Mouse (Mus musculus): Measurements from ENCODE around the gene Kcnj13. TPM values are rescaled to one million over a fixed set of nuclear protein-coding genes. Genes with fewer than 3 reads are reported as not detected.

The Kcnj13 gene
- 0.97 and 2.4 TPM in 2 replicates for polyA plus RNA-seq (2015; fragmentation: Nextera tagmentation; extraction: Ambion mirVana)

GRCm38 (mm10) chr1:87394594-87394993 is at the start of gene Kcnj13:
Gene Kcnj13, minus strand, starts transcription at chr1:87394729.
- Histone ChIP-seq H3K27me3 (ENCODE audit: control insufficient read depth, insufficient read depth, low read length) (no peaks in the 10 kb centered on the region), H3K4me2 (ENCODE audit: low read depth, low read length) (no peak within 1 kb of the TSS), H3K36me3 (ENCODE audit: control insufficient read depth, insufficient read depth) (peaks cover 8% of the 10 kb centered on the region), H3K4me3 (ENCODE audit: low read length) (no peak within 1 kb of the TSS), H3K27ac (ENCODE audit: low read length) (no peak within 1 kb of the TSS), H3K9ac (ENCODE audit: low read length) (no peak within 1 kb of the TSS), H3K9me3 (replicated peaks; ENCODE audit: control insufficient read depth, low read length) (no peaks in the 10 kb centered on the region), H3K4me1 (ENCODE audit: control insufficient read depth, insufficient read depth, low read length) (peaks cover 8% of the 10 kb centered on the region)
- WGBS, result 51% methylated on average over 6 of the region's 6 CpGs
- no peak for ATAC-seq (replicated peaks; ENCODE audit: extremely low read depth, insufficient read depth, low FRiP score)

- Histone ChIP-seq H3K9me3 (replicated peaks; ENCODE audit: control insufficient read depth, low read length) (no peaks in the 10 kb centered on the region), H3K9ac (ENCODE audit: low read length) (no peak overlapping the region), H3K27me3 (ENCODE audit: control insufficient read depth, insufficient read depth, low read length) (no peaks in the 10 kb centered on the region), H3K27ac (ENCODE audit: low read length) (no peak overlapping the region), H3K4me2 (ENCODE audit: low read depth, low read length) (no peak overlapping the region), H3K36me3 (ENCODE audit: control insufficient read depth, insufficient read depth) (peaks cover 37% of the 10 kb centered on the region), H3K4me3 (ENCODE audit: low read length) (no peak overlapping the region), H3K4me1 (ENCODE audit: control insufficient read depth, insufficient read depth, low read length) (no peaks in the 10 kb centered on the region)
- ATAC-seq (replicated peaks; ENCODE audit: extremely low read depth, insufficient read depth, low FRiP score), result no peak
- 27% methylated on average over 6 of the region's 6 CpGs for WGBS
These were observed 42.1 kb upstream of the Kcnj13 start for GRCm38 (mm10) chr1:87436583-87436982.

- Histone ChIP-seq H3K9me3 (replicated peaks; ENCODE audit: control insufficient read depth, low read length) (no peaks in the 10 kb centered on the region), H3K27ac (ENCODE audit: low read length) (no peak overlapping the region), H3K36me3 (ENCODE audit: control insufficient read depth, insufficient read depth) (peaks cover 35% of the 10 kb centered on the region), H3K4me3 (ENCODE audit: low read length) (no peak overlapping the region), H3K4me2 (ENCODE audit: low read depth, low read length) (no peak overlapping the region), H3K9ac (ENCODE audit: low read length) (no peak overlapping the region), H3K27me3 (ENCODE audit: control insufficient read depth, insufficient read depth, low read length) (no peaks in the 10 kb centered on the region), H3K4me1 (ENCODE audit: control insufficient read depth, insufficient read depth, low read length) (no peaks in the 10 kb centered on the region)
- 87% methylated on average over 2 of the region's 2 CpGs for WGBS
- no peak for ATAC-seq (replicated peaks; ENCODE audit: extremely low read depth, insufficient read depth, low FRiP score)
These were observed 40.6 kb upstream of the Kcnj13 start for GRCm38 (mm10) chr1:87435125-87435524.

- Histone ChIP-seq H3K9ac (ENCODE audit: low read length) (no peak overlapping the region), H3K4me1 (ENCODE audit: control insufficient read depth, insufficient read depth, low read length) (no peaks in the 10 kb centered on the region), H3K4me3 (ENCODE audit: low read length) (no peak overlapping the region), H3K36me3 (ENCODE audit: control insufficient read depth, insufficient read depth) (peaks cover 34% of the 10 kb centered on the region), H3K9me3 (replicated peaks; ENCODE audit: control insufficient read depth, low read length) (no peaks in the 10 kb centered on the region), H3K27me3 (ENCODE audit: control insufficient read depth, insufficient read depth, low read length) (no peaks in the 10 kb centered on the region), H3K27ac (ENCODE audit: low read length) (no peak overlapping the region), H3K4me2 (ENCODE audit: low read depth, low read length) (no peak overlapping the region)
- no peak for ATAC-seq (replicated peaks; ENCODE audit: extremely low read depth, insufficient read depth, low FRiP score)
- WGBS, result 89% methylated on average over 4 of the region's 4 CpGs
These were observed 24.2 kb upstream of the Kcnj13 start for GRCm38 (mm10) chr1:87418733-87419132.

- Histone ChIP-seq H3K27ac (ENCODE audit: low read length) (no peak overlapping the region), H3K4me2 (ENCODE audit: low read depth, low read length) (no peak overlapping the region), H3K9ac (ENCODE audit: low read length) (no peak overlapping the region), H3K36me3 (ENCODE audit: control insufficient read depth, insufficient read depth) (peaks cover 36% of the 10 kb centered on the region), H3K4me3 (ENCODE audit: low read length) (no peak overlapping the region), H3K4me1 (ENCODE audit: control insufficient read depth, insufficient read depth, low read length) (no peaks in the 10 kb centered on the region), H3K27me3 (ENCODE audit: control insufficient read depth, insufficient read depth, low read length) (no peaks in the 10 kb centered on the region), H3K9me3 (replicated peaks; ENCODE audit: control insufficient read depth, low read length) (no peaks in the 10 kb centered on the region)
- ATAC-seq (replicated peaks; ENCODE audit: extremely low read depth, insufficient read depth, low FRiP score), result no peak
- 84% methylated on average over 4 of the region's 4 CpGs for WGBS
These were observed 14.9 kb upstream of the Kcnj13 start for GRCm38 (mm10) chr1:87409380-87409779.

- peaks cover 28% of the 10 kb centered on the region for H3K36me3 ChIP-seq (ENCODE audit: control insufficient read depth, insufficient read depth)
- H3K27me3 ChIP-seq (ENCODE audit: control insufficient read depth, insufficient read depth, low read length), result no peaks in the 10 kb centered on the region
- H3K9me3 ChIP-seq (replicated peaks; ENCODE audit: control insufficient read depth, low read length), result no peaks in the 10 kb centered on the region
- H3K4me3 ChIP-seq (ENCODE audit: low read length), result no peak overlapping the region
- H3K4me1 ChIP-seq (ENCODE audit: control insufficient read depth, insufficient read depth, low read length), result no peaks in the 10 kb centered on the region
- no peak for ATAC-seq (replicated peaks; ENCODE audit: extremely low read depth, insufficient read depth, low FRiP score)
- no peak overlapping the region for H3K9ac ChIP-seq (ENCODE audit: low read length)
- no peak overlapping the region for H3K27ac ChIP-seq (ENCODE audit: low read length)
- no peak overlapping the region for H3K4me2 ChIP-seq (ENCODE audit: low read depth, low read length)
These were observed 11.5 kb upstream of the Kcnj13 start for GRCm38 (mm10) chr1:87406012-87406411.

GRCm38 (mm10) chr1:87404710-87405109 is 10.2 kb upstream of the Kcnj13 start:
- Histone ChIP-seq H3K4me2 (ENCODE audit: low read depth, low read length) (no peak overlapping the region), H3K4me1 (ENCODE audit: control insufficient read depth, insufficient read depth, low read length) (no peaks in the 10 kb centered on the region), H3K36me3 (ENCODE audit: control insufficient read depth, insufficient read depth) (peaks cover 26% of the 10 kb centered on the region), H3K27me3 (ENCODE audit: control insufficient read depth, insufficient read depth, low read length) (no peaks in the 10 kb centered on the region), H3K27ac (ENCODE audit: low read length) (no peak overlapping the region), H3K9ac (ENCODE audit: low read length) (no peak overlapping the region), H3K9me3 (replicated peaks; ENCODE audit: control insufficient read depth, low read length) (no peaks in the 10 kb centered on the region), H3K4me3 (ENCODE audit: low read length) (no peak overlapping the region)
- ATAC-seq (replicated peaks; ENCODE audit: extremely low read depth, insufficient read depth, low FRiP score), result no peak
- whole genome bisulfite sequencing, result 90% methylated on average over 1 of the region's 1 CpGs

- H3K4me1 ChIP-seq (ENCODE audit: control insufficient read depth, insufficient read depth, low read length), result peaks cover 8% of the 10 kb centered on the region
- H3K4me2 ChIP-seq (ENCODE audit: low read depth, low read length), result no peak overlapping the region
- ATAC-seq (replicated peaks; ENCODE audit: extremely low read depth, insufficient read depth, low FRiP score), result no peak
- no peaks in the 10 kb centered on the region for H3K27me3 ChIP-seq (ENCODE audit: control insufficient read depth, insufficient read depth, low read length)
- H3K9ac ChIP-seq (ENCODE audit: low read length), result no peak overlapping the region
- no peaks in the 10 kb centered on the region for H3K36me3 ChIP-seq (ENCODE audit: control insufficient read depth, insufficient read depth)
- no peak overlapping the region for H3K4me3 ChIP-seq (ENCODE audit: low read length)
- peak overlapping the region; percentile 71 for H3K27ac ChIP-seq (ENCODE audit: low read length)
- no peaks in the 10 kb centered on the region for H3K9me3 ChIP-seq (replicated peaks; ENCODE audit: control insufficient read depth, low read length)
- 54% methylated on average over 7 of the region's 7 CpGs for WGBS
These were observed 2.5 kb upstream of the Kcnj13 start for GRCm38 (mm10) chr1:87396923-87397586.

- no peak overlapping the region for H3K27ac ChIP-seq (ENCODE audit: low read length)
These were observed 909 bp downstream of the Kcnj13 start for GRCm38 (mm10) chr1:87393444-87394195.

More at GRCm38 (mm10) chr1:87393444-87394195, 909 bp downstream of the Kcnj13 start:
- no peak overlapping the region for H3K9ac ChIP-seq (ENCODE audit: low read length)
- no peak for ATAC-seq (replicated peaks; ENCODE audit: extremely low read depth, insufficient read depth, low FRiP score)
- H3K27me3 ChIP-seq (ENCODE audit: control insufficient read depth, insufficient read depth, low read length), result no peaks in the 10 kb centered on the region
- H3K4me1 ChIP-seq (ENCODE audit: control insufficient read depth, insufficient read depth, low read length), result peaks cover 8% of the 10 kb centered on the region
- H3K36me3 ChIP-seq (ENCODE audit: control insufficient read depth, insufficient read depth), result peaks cover 13% of the 10 kb centered on the region
- H3K4me3 ChIP-seq (ENCODE audit: low read length), result no peak overlapping the region
- H3K9me3 ChIP-seq (replicated peaks; ENCODE audit: control insufficient read depth, low read length), result no peaks in the 10 kb centered on the region
- no peak overlapping the region for H3K4me2 ChIP-seq (ENCODE audit: low read depth, low read length)
- 77% methylated on average over 3 of the region's 3 CpGs for WGBS

Data from heart, embryonic 16.5 days (tissue).